Comparison of ENCODE assay signal across 22 mouse cellular contexts in the genomic region with DNA sequence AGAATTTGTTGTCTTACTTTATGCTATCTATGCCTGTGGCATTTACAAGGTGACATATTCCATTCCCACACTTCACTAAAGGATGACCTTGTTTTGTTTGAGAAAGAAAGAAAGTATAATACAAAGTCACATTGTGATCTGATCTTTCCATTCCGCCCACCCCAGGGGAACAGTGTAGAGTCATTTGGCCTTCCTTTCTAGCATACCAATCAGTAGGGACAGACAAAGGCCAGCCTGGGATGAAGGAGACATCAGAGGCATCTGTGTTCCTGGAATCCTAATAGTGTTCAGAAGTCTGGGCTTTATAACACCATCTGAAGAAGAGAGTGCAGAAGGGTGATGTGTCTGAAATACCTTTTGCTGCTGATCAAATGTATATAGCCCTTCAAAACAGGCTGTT.
DNase-seq lines count a peak whose midpoint lies in the region; ATAC-seq lines count a peak whose summit lies in the region.
"Had no signal": no experiment of that assay in that cellular context is flagged by ENCODE, and none has a peak within 500 bp of the region (broad histone marks: within the 10 kb centered on the region; RNA-seq: fewer than 3 reads in every experiment).

No protein-coding gene starts in this region.

- no peak overlapping the region for H3K4me2 ChIP-seq in midbrain, embryonic 14.5 days (ENCODE audit: low read length)
- H3K4me2 ChIP-seq in midbrain, embryonic 13.5 days (replicated peaks), result no peak overlapping the region
- H3K4me2 ChIP-seq in midbrain, embryonic 16.5 days (ENCODE audit: low read length), result no peak overlapping the region
- no peak overlapping the region for H3K4me2 ChIP-seq in midbrain, embryonic 11.5 days
- H3K4me2 ChIP-seq: embryonic facial prominence, embryonic 12.5 days; forebrain, embryonic 13.5 days; forebrain, embryonic 15.5 days had no signal

- H3K27ac ChIP-seq in midbrain, embryonic 14.5 days (replicated peaks; ENCODE audit: low read depth, low read length), result no peak overlapping the region
- H3K27ac ChIP-seq in midbrain, embryonic 13.5 days, result no peak overlapping the region
- H3K27ac ChIP-seq in midbrain, embryonic 16.5 days (ENCODE audit: low read length), result no peak overlapping the region
- H3K27ac ChIP-seq in midbrain, embryonic 11.5 days (ENCODE audit: low read depth, low read length), result no peak overlapping the region
- H3K27ac ChIP-seq: embryonic facial prominence, embryonic 10.5 days; embryonic facial prominence, embryonic 12.5 days; forebrain, embryonic 13.5 days; forebrain, embryonic 15.5 days had no signal

- no peaks in the 10 kb centered on the region for H3K27me3 ChIP-seq in midbrain, embryonic 14.5 days (ENCODE audit: control insufficient read depth, insufficient read depth, low read length)
- no peaks in the 10 kb centered on the region for H3K27me3 ChIP-seq in midbrain, embryonic 13.5 days
- no peaks in the 10 kb centered on the region for H3K27me3 ChIP-seq in midbrain, embryonic 16.5 days (ENCODE audit: control insufficient read depth, insufficient read depth, low read depth, low read length)
- no peaks in the 10 kb centered on the region for H3K27me3 ChIP-seq in midbrain, embryonic 11.5 days (ENCODE audit: control insufficient read depth, insufficient read depth, low read length)
- H3K27me3 ChIP-seq: CH12.LX; embryonic facial prominence, embryonic 12.5 days; forebrain, embryonic 13.5 days; forebrain, embryonic 15.5 days had no signal

- H3K4me1 ChIP-seq in midbrain, embryonic 14.5 days (ENCODE audit: control insufficient read depth, insufficient read depth, low read length), result no peaks in the 10 kb centered on the region
- H3K4me1 ChIP-seq in midbrain, embryonic 13.5 days (replicated peaks), result no peaks in the 10 kb centered on the region
- no peaks in the 10 kb centered on the region for H3K4me1 ChIP-seq in midbrain, embryonic 16.5 days (ENCODE audit: control insufficient read depth, insufficient read depth, low read length)
- no peaks in the 10 kb centered on the region for H3K4me1 ChIP-seq in midbrain, embryonic 11.5 days (ENCODE audit: control insufficient read depth, insufficient read depth, low read length)
- H3K4me1 ChIP-seq: embryonic facial prominence, embryonic 10.5 days; embryonic facial prominence, embryonic 12.5 days; forebrain, embryonic 13.5 days; forebrain, embryonic 15.5 days had no signal

- no peak overlapping the region for H3K4me3 ChIP-seq in midbrain, embryonic 14.5 days (replicated peaks; ENCODE audit: low read depth, low read length)
- no peak overlapping the region for H3K4me3 ChIP-seq in midbrain, embryonic 13.5 days (replicated peaks)
- no peak overlapping the region for H3K4me3 ChIP-seq in midbrain, embryonic 16.5 days (ENCODE audit: low read depth, low read length)
- H3K4me3 ChIP-seq in midbrain, embryonic 11.5 days (ENCODE audit: low read depth, low read length), result no peak overlapping the region
- H3K4me3 ChIP-seq: embryonic facial prominence, embryonic 10.5 days; embryonic facial prominence, embryonic 12.5 days; forebrain, embryonic 13.5 days; forebrain, embryonic 15.5 days had no signal

- WGBS in midbrain, embryonic 14.5 days, result 85% methylated on average over 1 of the region's 1 CpGs
- 74% methylated on average over 1 of the region's 1 CpGs for WGBS in midbrain, embryonic 13.5 days
- WGBS in midbrain, embryonic 16.5 days, result 84% methylated on average over 1 of the region's 1 CpGs
- 76% methylated on average over 1 of the region's 1 CpGs for WGBS in midbrain, embryonic 11.5 days

- ATAC-seq in midbrain, embryonic 14.5 days (ENCODE audit: low FRiP score, low TSS enrichment), result no peak
- no peak for ATAC-seq in midbrain, embryonic 13.5 days
- ATAC-seq in midbrain, embryonic 16.5 days, result 0 out of 2 replicates have a peak, but pooled peaks have one; percentile 54
- ATAC-seq in midbrain, embryonic 11.5 days (ENCODE audit: low FRiP score), result no peak
- ATAC-seq: CD4-positive, CD25-positive, alpha-beta regulatory T cell, adult 4 months; forebrain, embryonic 13.5 days; forebrain, embryonic 15.5 days; forebrain, postnatal 0 days had no signal

- intact Hi-C loops in heart, postnatal 25 days (cut with DNase I), result no loop called here

- H3K36me3 ChIP-seq in midbrain, embryonic 14.5 days (ENCODE audit: control insufficient read depth, insufficient read depth, low read length), result no peaks in the 10 kb centered on the region
- H3K36me3 ChIP-seq in midbrain, embryonic 13.5 days, result no peaks in the 10 kb centered on the region
- H3K36me3 ChIP-seq in midbrain, embryonic 16.5 days (ENCODE audit: control insufficient read depth, insufficient read depth, low read length), result no peaks in the 10 kb centered on the region
- no peaks in the 10 kb centered on the region for H3K36me3 ChIP-seq in midbrain, embryonic 11.5 days (ENCODE audit: control insufficient read depth, insufficient read depth, low read length)
- H3K36me3 ChIP-seq: embryonic facial prominence, embryonic 10.5 days; embryonic facial prominence, embryonic 12.5 days; forebrain, embryonic 15.5 days; G1E had no signal

- DNase-seq in midbrain, embryonic 14.5 days, result peak; percentile 17
- no peak for DNase-seq in midbrain, embryonic 11.5 days (ENCODE audit: low spot score, missing footprints)
- DNase-seq in heart, postnatal 25 days (ENCODE audit: low spot score), result no peak
- DNase-seq: adrenal gland, adult 2 months; adrenal gland, postnatal 10 days; adrenal gland, postnatal 25 days; B cell, adult 2 months; cerebellum, adult 11-12 months; cerebellum, adult 2 months; cerebellum, adult 9-10 months; cerebellum, postnatal 10 days; cerebellum, postnatal 25 days; forebrain, postnatal 0 days had no signal

- H3K9me3 ChIP-seq in midbrain, embryonic 14.5 days (ENCODE audit: control insufficient read depth, low read length), result no peaks in the 10 kb centered on the region
- no peaks in the 10 kb centered on the region for H3K9me3 ChIP-seq in midbrain, embryonic 13.5 days
- H3K9me3 ChIP-seq in midbrain, embryonic 16.5 days (replicated peaks; ENCODE audit: control insufficient read depth, low read length, poor library complexity, severe bottlenecking), result no peaks in the 10 kb centered on the region
- no peaks in the 10 kb centered on the region for H3K9me3 ChIP-seq in midbrain, embryonic 11.5 days (ENCODE audit: control insufficient read depth, low read length)
- H3K9me3 ChIP-seq: embryonic facial prominence, embryonic 10.5 days; embryonic facial prominence, embryonic 12.5 days; forebrain, embryonic 13.5 days; forebrain, embryonic 15.5 days had no signal

- H3K9ac ChIP-seq in midbrain, embryonic 14.5 days (replicated peaks; ENCODE audit: low read length), result no peak overlapping the region
- no peak overlapping the region for H3K9ac ChIP-seq in midbrain, embryonic 13.5 days (replicated peaks)
- no peak overlapping the region for H3K9ac ChIP-seq in midbrain, embryonic 16.5 days (ENCODE audit: low read depth, low read length)
- no peak overlapping the region for H3K9ac ChIP-seq in midbrain, embryonic 11.5 days (ENCODE audit: low read length)
- H3K9ac ChIP-seq: embryonic facial prominence, embryonic 12.5 days; forebrain, embryonic 13.5 days; forebrain, embryonic 15.5 days; forebrain, postnatal 0 days had no signal
